Mouse (Mus musculus) brain, embryonic 14.5 days (tissue): Measurements from ENCODE around the gene Rnf43. TPM values are rescaled to one million over a fixed set of nuclear protein-coding genes. Genes with fewer than 3 reads are reported as not detected.

ENCODE experiments used
- DNase-seq: peaks from one replicate; pipeline ENCODE4 v3.0.0-alpha.2; 2011; ENCODE audit warnings: low read depth
- CTCF ChIP-seq: fragments of 200-500 bp; IDR thresholded peaks from 2 replicates; pipeline ENCODE4 v1.5.1; 2012; ENCODE audit warnings: inconsistent platforms, mild to moderate bottlenecking, moderate library complexity, borderline replicate concordance; ENCODE audit not compliant: insufficient read depth, insufficient read length; ENCODE audit errors: extremely low read depth
- POLR2A ChIP-seq: fragments of 200-500 bp; IDR thresholded peaks from 2 replicates; pipeline ENCODE4 v1.6.1; 2012; ENCODE audit warnings: mild to moderate bottlenecking, inconsistent platforms, borderline replicate concordance; ENCODE audit not compliant: poor library complexity, insufficient read depth, insufficient read length, severe bottlenecking; ENCODE audit errors: extremely low read depth
- polyA plus RNA-seq: library from polyadenylated mRNA; depleted of rRNA; stranded (reverse); fragments of >200 nt; gene quantifications from 2 replicates; pipeline ENCODE4 v1.2.3, GENCODE M21; 2012

The Rnf43 gene
- polyA plus RNA-seq, 1 experiment = 1.4 TPM

- DNase-seq = no peak
- TF ChIP-seq POLR2A (no peak), CTCF (no peak)
These were observed 89.0 kb downstream of the Rnf43 start for GRCm38 (mm10) chr11:87751491-87751966.

- no peak for DNase-seq
- TF ChIP-seq POLR2A (no peak), CTCF (no peak)
These were observed 89.8 kb downstream of the Rnf43 start for GRCm38 (mm10) chr11:87752307-87752706.

- TF ChIP-seq POLR2A (no peak), CTCF (no peak)
- DNase-seq = no peak
These were observed 90.7 kb downstream of the Rnf43 start for GRCm38 (mm10) chr11:87753255-87753654.

- TF ChIP-seq POLR2A (no peak), CTCF (no peak)
These were observed 91.5 kb downstream of the Rnf43 start for GRCm38 (mm10) chr11:87753891-87754501.

GRCm38 (mm10) chr11:87754603-87755002, 92.1 kb downstream of the Rnf43 start:
- no peak for TF ChIP-seq POLR2A
- no peak for TF ChIP-seq CTCF
- no peak for DNase-seq

More at GRCm38 (mm10) chr11:87753891-87754501, 91.5 kb downstream of the Rnf43 start:
- DNase-seq = no peak

- TF ChIP-seq CTCF (no peak), POLR2A (no peak)
- DNase-seq = no peak
These were observed 93.0 kb downstream of the Rnf43 start for GRCm38 (mm10) chr11:87755360-87756017.

- TF ChIP-seq POLR2A = no peak
- no peak for TF ChIP-seq CTCF
- no peak for DNase-seq
These were observed 93.8 kb downstream of the Rnf43 start for GRCm38 (mm10) chr11:87756251-87756820.

GRCm38 (mm10) chr11:87757001-87757954, 94.8 kb downstream of the Rnf43 start:
- TF ChIP-seq POLR2A (no peak), CTCF (no peak)
- no peak for DNase-seq

GRCm38 (mm10) chr11:87758161-87758911, 95.8 kb downstream of the Rnf43 start:
- no peak for TF ChIP-seq CTCF
- no peak for TF ChIP-seq POLR2A
- DNase-seq = no peak

GRCm38 (mm10) chr11:87758957-87759608, 96.6 kb downstream of the Rnf43 start:
- TF ChIP-seq POLR2A (no peak), CTCF (no peak)
- DNase-seq = no peak

GRCm38 (mm10) chr11:87759609-87760005, 97.1 kb downstream of the Rnf43 start:
- DNase-seq = peak; percentile 56
- peak; percentile 28; the same call in 1 of the 2 replicates for TF ChIP-seq CTCF
- TF ChIP-seq POLR2A = no peak

GRCm38 (mm10) chr11:87760301-87761081, 98.0 kb downstream of the Rnf43 start, which contains the start of gene Tspoap1:
Gene Tspoap1, plus strand, starts transcription at chr11:87760541.
- peak; percentile 95 for DNase-seq
- TF ChIP-seq POLR2A = peak; percentile 83; the same call in 1 of the 2 replicates
- no peak for TF ChIP-seq CTCF
